Mouse (Mus musculus) intestine, postnatal 0 days (tissue): ENCODE measurements around the gene Otx1. TPM values are rescaled to one million over a fixed set of nuclear protein-coding genes. Genes with fewer than 3 reads are reported as not detected.

Source experiments
- ATAC-seq: fragments of 200-750 bp; cut with Nextera tagmentation; 2 replicates; pipeline ENCODE4 v1.8.0; 2017; ENCODE audit warnings: mild to moderate bottlenecking, moderate TSS enrichment, moderate library complexity
- H3K27ac ChIP-seq: fragments of 300-500 bp; sonication (generic); 2 replicates; pipeline ENCODE4 v1.5.1; 2014; ENCODE audit warnings: mild to moderate bottlenecking, low read depth, low read length, moderate library complexity
- H3K27me3 ChIP-seq: fragments of 300-500 bp; sonication (generic); replicated peaks from 2 replicates; pipeline ENCODE4 v1.6.1; 2014; ENCODE audit warnings: low read length, mixed read lengths; ENCODE audit not compliant: control insufficient read depth, insufficient read depth
- H3K36me3 ChIP-seq: fragments of 300-500 bp; sonication (generic); 2 replicates; pipeline ENCODE4 v1.6.1; 2014; ENCODE audit warnings: mild to moderate bottlenecking, moderate library complexity; ENCODE audit not compliant: control insufficient read depth, insufficient read depth
- H3K4me1 ChIP-seq: fragments of 300-500 bp; sonication (generic); replicated peaks from 2 replicates; pipeline ENCODE4 v1.6.1; 2014; ENCODE audit warnings: antibody characterized with exemption, low read length, mixed read lengths; ENCODE audit not compliant: control insufficient read depth, insufficient read depth
- H3K4me2 ChIP-seq: fragments of 300-500 bp; sonication (generic); replicated peaks from 2 replicates; pipeline ENCODE4 v1.6.1; 2014; ENCODE audit warnings: low read depth, mild to moderate bottlenecking, moderate library complexity
- H3K4me3 ChIP-seq: fragments of 300-500 bp; sonication (generic); 2 replicates; pipeline ENCODE4 v1.5.1; 2014; ENCODE audit warnings: low read depth, low read length
- H3K9ac ChIP-seq: fragments of 300-500 bp; sonication (generic); 2 replicates; pipeline ENCODE4 v1.6.1; 2014; ENCODE audit warnings: mild to moderate bottlenecking, low read depth, low read length
- H3K9me3 ChIP-seq: fragments of 300-500 bp; sonication (generic); 2 replicates; pipeline ENCODE4 v1.6.1; 2016; ENCODE audit warnings: mixed run types; ENCODE audit not compliant: control insufficient read depth
- CTCF ChIP-seq: sonication (generic); IDR thresholded peaks from 2 replicates; pipeline ENCODE4 v1.5.1; 2016; ENCODE audit warnings: low read depth, mild to moderate bottlenecking, control low read depth, antibody characterized with exemption, moderate library complexity
- WGBS: fragments of 180-500 bp; shearing (Covaris S2); extraction: QIAGEN DNeasy Blood & Tissue Kit; methylation state at CpG from one replicate; pipeline ENCODE4 v1.1.7; 2014; 5-methylcytosine and 5-hydroxymethylcytosine counted together
- polyA plus RNA-seq: library from polyadenylated mRNA; unstranded; fragments of >200 nt; fragmentation: Nextera tagmentation; extraction: Ambion mirVana; gene quantifications from 2 replicates; pipeline ENCODE4 v1.2.1, GENCODE M21; 2015

The Otx1 gene
- polyA plus RNA-seq, 1 experiment from 2014 or later: not detected

GRCm38 (mm10) chr11:22017444-22017843 lies 14.7 kb upstream of the Otx1 start:
- no peaks in the 10 kb centered on the region for H3K9me3 ChIP-seq
- H3K4me3 ChIP-seq: no peak overlapping the region
- no peaks in the 10 kb centered on the region for H3K4me1 ChIP-seq
- H3K36me3 ChIP-seq: no peaks in the 10 kb centered on the region
- no peak overlapping the region for H3K9ac ChIP-seq
- 87% methylated on average over 8 of the region's 8 CpGs for WGBS
- TF ChIP-seq CTCF: no peak
- H3K27me3 ChIP-seq: no peaks in the 10 kb centered on the region
- no peak overlapping the region for H3K27ac ChIP-seq
- no peak for ATAC-seq
- H3K4me2 ChIP-seq: no peak overlapping the region

- 90% methylated on average over 3 of the region's 3 CpGs for WGBS
- TF ChIP-seq CTCF: no peak
- no peaks in the 10 kb centered on the region for H3K36me3 ChIP-seq
- no peak overlapping the region for H3K4me3 ChIP-seq
- no peak for ATAC-seq
- no peaks in the 10 kb centered on the region for H3K9me3 ChIP-seq
- H3K27ac ChIP-seq: no peak overlapping the region
- no peak overlapping the region for H3K9ac ChIP-seq
- no peaks in the 10 kb centered on the region for H3K4me1 ChIP-seq
- H3K4me2 ChIP-seq: no peak overlapping the region
- no peaks in the 10 kb centered on the region for H3K27me3 ChIP-seq
Observed at GRCm38 (mm10) chr11:22016341-22016740, 13.6 kb upstream of the Otx1 start.

- no peak for ATAC-seq
- Histone ChIP-seq H3K9ac (no peak overlapping the region), H3K27ac (no peak overlapping the region), H3K4me3 (no peak overlapping the region), H3K27me3 (peaks cover 50% of the 10 kb centered on the region), H3K9me3 (no peaks in the 10 kb centered on the region), H3K36me3 (no peaks in the 10 kb centered on the region), H3K4me1 (no peaks in the 10 kb centered on the region), H3K4me2 (no peak overlapping the region)
- TF ChIP-seq CTCF: no peak
- 50% methylated on average over 2 of the region's 2 CpGs for WGBS
Observed at GRCm38 (mm10) chr11:22008817-22009216, 6.1 kb upstream of the Otx1 start.

GRCm38 (mm10) chr11:22008129-22008596 lies 5.5 kb upstream of the Otx1 start:
- 21% methylated on average over 10 of the region's 10 CpGs for WGBS
- no peaks in the 10 kb centered on the region for H3K36me3 ChIP-seq
- H3K27ac ChIP-seq: no peak overlapping the region
- peaks cover 55% of the 10 kb centered on the region for H3K27me3 ChIP-seq
- ATAC-seq: no peak
- no peak overlapping the region for H3K9ac ChIP-seq
- H3K4me2 ChIP-seq: no peak overlapping the region
- H3K4me3 ChIP-seq: no peak overlapping the region
- H3K9me3 ChIP-seq: no peaks in the 10 kb centered on the region
- TF ChIP-seq CTCF: no peak
- no peaks in the 10 kb centered on the region for H3K4me1 ChIP-seq

GRCm38 (mm10) chr11:22007781-22008110 lies 5.0 kb upstream of the Otx1 start:
- no peak for TF ChIP-seq CTCF
- no peaks in the 10 kb centered on the region for H3K36me3 ChIP-seq
- no peaks in the 10 kb centered on the region for H3K4me1 ChIP-seq
- no peak overlapping the region for H3K27ac ChIP-seq
- H3K27me3 ChIP-seq: peaks cover 59% of the 10 kb centered on the region
- H3K9ac ChIP-seq: no peak overlapping the region
- no peak for ATAC-seq
- H3K4me3 ChIP-seq: no peak overlapping the region
- H3K4me2 ChIP-seq: no peak overlapping the region
- no peaks in the 10 kb centered on the region for H3K9me3 ChIP-seq
- WGBS: 37% methylated on average over 6 of the region's 6 CpGs

- H3K4me2 ChIP-seq: no peak overlapping the region
- H3K9me3 ChIP-seq: no peaks in the 10 kb centered on the region
- no peak overlapping the region for H3K9ac ChIP-seq
- no peak overlapping the region for H3K27ac ChIP-seq
- peaks cover 63% of the 10 kb centered on the region for H3K27me3 ChIP-seq
- no peak for ATAC-seq
- no peaks in the 10 kb centered on the region for H3K4me1 ChIP-seq
- H3K36me3 ChIP-seq: no peaks in the 10 kb centered on the region
- H3K4me3 ChIP-seq: no peak overlapping the region
- TF ChIP-seq CTCF: no peak
- 42% methylated on average over 20 of the region's 20 CpGs for WGBS
Observed at GRCm38 (mm10) chr11:22007088-22007780, 4.5 kb upstream of the Otx1 start.
